Mouse (Mus musculus): ENCODE data around the gene Spa17. TPM values are rescaled to one million over a fixed set of nuclear protein-coding genes. Genes with fewer than 3 reads are reported as not detected.

Spa17 gene
- polyA plus RNA-seq (2014; fragmentation: Nextera tagmentation; extraction: Ambion mirVana): 6.6 and 7.3 TPM in 2 replicates

DNA sequence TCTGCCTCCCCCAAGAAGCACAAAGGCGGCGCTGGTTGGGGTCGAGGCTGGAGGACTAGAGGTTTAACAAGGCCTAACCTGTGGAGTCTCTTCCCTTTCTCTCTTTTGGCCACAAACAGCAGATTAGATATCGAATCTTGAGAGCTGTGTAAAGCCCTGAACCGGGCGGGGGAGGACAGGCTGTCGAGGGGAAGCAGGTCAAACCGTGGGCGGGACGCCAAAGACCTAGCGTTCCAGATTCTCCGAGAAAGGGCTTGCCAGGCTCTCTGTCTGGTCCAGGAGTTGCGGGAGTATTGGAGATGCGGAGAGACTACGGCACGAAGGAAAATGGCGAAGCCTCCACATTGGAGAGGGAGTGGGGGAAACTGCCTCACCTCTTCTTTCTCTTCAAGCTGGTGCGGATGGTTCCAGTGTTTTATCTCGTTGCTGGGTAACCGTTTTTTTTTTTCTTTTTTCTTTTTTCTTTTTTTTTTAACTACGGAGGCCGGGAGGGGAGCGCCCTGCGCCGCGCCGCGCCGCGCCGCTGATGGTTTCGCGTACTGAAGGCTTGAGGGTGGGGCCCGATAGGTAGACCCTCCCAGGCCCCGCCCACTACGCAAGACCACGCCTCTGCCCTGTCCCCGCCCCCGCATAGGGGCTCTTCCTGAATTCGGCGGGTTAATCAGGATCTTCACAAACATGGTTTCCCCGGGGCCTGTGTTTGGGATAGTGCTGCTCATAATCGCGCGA, at the start of gene Spa17:
Spa17 (minus strand) TSS at position 541 of the 729 bp plus-strand sequence.
- under 1% methylated on average over 45 of the region's 45 CpGs for WGBS
- Histone ChIP-seq H3K27ac (replicated peaks in 1 of 2; ENCODE audit: control insufficient read depth in 1 of 2, insufficient read depth in 1 of 2, low read depth in 2 of 2, low read length in 2 of 2) (peak within 1 kb of the TSS; percentile 89), H3K9me3 (ENCODE audit: control insufficient read depth, low read length) (no peaks in the 10 kb centered on the region), H3K4me3 (ENCODE audit: control insufficient read depth in 1 of 2, insufficient read depth in 1 of 2, low read depth in 1 of 2, low read length in 2 of 2) (peak within 1 kb of the TSS; percentile 71 to 87), H3K36me3 (ENCODE audit: control insufficient read depth, insufficient read depth, low read length) (no peaks in the 10 kb centered on the region), H3K27me3 (ENCODE audit: control insufficient read depth, insufficient read depth, low read length) (no peaks in the 10 kb centered on the region), H3K4me1 (ENCODE audit: control insufficient read depth in 2 of 2, insufficient read depth in 2 of 2, low read length in 2 of 2) (peaks cover 0 to 5% of the 10 kb centered on the region in 2 experiments; a peak in 1 of 4 replicates), H3K9ac (ENCODE audit: low read length) (peak within 1 kb of the TSS; percentile 81), H3K4me2 (ENCODE audit: low read length) (peak within 1 kb of the TSS; percentile 83)
- ATAC-seq (ENCODE audit: insufficient number of reproducible peaks, insufficient read depth, low FRiP score, low read depth): peak; percentile 98

DNA sequence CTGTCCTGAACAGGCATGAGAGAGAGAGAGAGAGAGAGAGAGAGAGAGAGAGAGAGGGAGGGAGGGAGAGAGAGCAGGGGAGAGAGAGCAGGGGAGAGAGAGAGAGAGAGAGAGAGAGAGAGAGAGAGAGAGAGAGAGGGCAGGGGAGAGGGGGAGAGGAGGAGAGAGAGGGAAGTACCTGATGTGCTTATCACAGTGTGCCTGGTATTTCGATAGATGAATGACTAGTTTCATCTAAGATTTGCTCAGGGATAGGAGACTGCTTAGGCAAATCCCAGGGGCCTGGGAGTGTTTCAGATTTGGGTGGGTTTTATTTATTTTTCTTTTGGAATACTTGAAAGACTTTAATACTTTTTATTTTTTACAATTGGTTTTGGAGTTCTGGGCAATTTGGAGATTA, 49.7 kb upstream of the Spa17 start:
- no peaks in the 10 kb centered on the region for H3K36me3 ChIP-seq (ENCODE audit: control insufficient read depth, insufficient read depth, low read length)
- no peak overlapping the region for H3K27ac ChIP-seq (replicated peaks in 1 of 2; ENCODE audit: control insufficient read depth in 1 of 2, insufficient read depth in 1 of 2, low read depth in 2 of 2, low read length in 2 of 2)
- no peak overlapping the region for H3K4me3 ChIP-seq (ENCODE audit: control insufficient read depth in 1 of 2, insufficient read depth in 1 of 2, low read depth in 1 of 2, low read length in 2 of 2)
- H3K27me3 ChIP-seq (ENCODE audit: control insufficient read depth, insufficient read depth, low read length): no peaks in the 10 kb centered on the region
- no peak overlapping the region for H3K9ac ChIP-seq (ENCODE audit: low read length)
- no peaks in the 10 kb centered on the region for H3K9me3 ChIP-seq (ENCODE audit: control insufficient read depth, low read length)
- 52% methylated on average over 1 of the region's 1 CpGs for WGBS
- no peak for ATAC-seq (ENCODE audit: insufficient number of reproducible peaks, insufficient read depth, low FRiP score, low read depth)
- H3K4me1 ChIP-seq (ENCODE audit: control insufficient read depth in 2 of 2, insufficient read depth in 2 of 2, low read length in 2 of 2): no peaks in the 10 kb centered on the region
- no peak overlapping the region for H3K4me2 ChIP-seq (ENCODE audit: low read length)

DNA sequence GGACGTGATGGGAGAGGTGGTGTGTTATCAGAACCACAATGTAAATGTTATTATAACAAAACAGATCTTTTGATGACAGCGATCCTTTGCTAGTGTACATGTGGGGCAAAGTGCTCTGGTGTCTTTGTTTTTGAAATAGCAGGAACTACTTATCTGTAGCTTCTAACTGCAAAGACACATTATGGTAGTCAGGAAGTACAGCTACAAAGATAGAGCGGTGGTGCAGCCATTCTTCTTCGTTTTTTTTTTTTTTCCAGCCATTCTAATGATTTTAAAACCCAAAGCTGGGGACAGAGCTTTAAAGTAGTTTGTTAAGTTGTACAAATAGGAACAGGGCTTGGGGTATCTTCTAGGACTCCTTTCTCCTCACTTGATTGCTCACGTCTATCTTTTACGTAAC, 45.9 kb upstream of the Spa17 start:
- Histone ChIP-seq H3K27ac (replicated peaks in 1 of 2; ENCODE audit: control insufficient read depth in 1 of 2, insufficient read depth in 1 of 2, low read depth in 2 of 2, low read length in 2 of 2) (no peak overlapping the region), H3K27me3 (ENCODE audit: control insufficient read depth, insufficient read depth, low read length) (no peaks in the 10 kb centered on the region), H3K9ac (ENCODE audit: low read length) (no peak overlapping the region), H3K9me3 (ENCODE audit: control insufficient read depth, low read length) (no peaks in the 10 kb centered on the region), H3K4me1 (ENCODE audit: control insufficient read depth in 2 of 2, insufficient read depth in 2 of 2, low read length in 2 of 2) (peaks cover 0 to 11% of the 10 kb centered on the region in 2 experiments; a peak in 3 of 4 replicates), H3K36me3 (ENCODE audit: control insufficient read depth, insufficient read depth, low read length) (peaks cover 6% of the 10 kb centered on the region), H3K4me3 (ENCODE audit: control insufficient read depth in 1 of 2, insufficient read depth in 1 of 2, low read depth in 1 of 2, low read length in 2 of 2) (no peak overlapping the region), H3K4me2 (ENCODE audit: low read length) (no peak overlapping the region)
- no peak for ATAC-seq (ENCODE audit: insufficient number of reproducible peaks, insufficient read depth, low FRiP score, low read depth)
- WGBS: 68% methylated on average over 6 of the region's 6 CpGs

DNA sequence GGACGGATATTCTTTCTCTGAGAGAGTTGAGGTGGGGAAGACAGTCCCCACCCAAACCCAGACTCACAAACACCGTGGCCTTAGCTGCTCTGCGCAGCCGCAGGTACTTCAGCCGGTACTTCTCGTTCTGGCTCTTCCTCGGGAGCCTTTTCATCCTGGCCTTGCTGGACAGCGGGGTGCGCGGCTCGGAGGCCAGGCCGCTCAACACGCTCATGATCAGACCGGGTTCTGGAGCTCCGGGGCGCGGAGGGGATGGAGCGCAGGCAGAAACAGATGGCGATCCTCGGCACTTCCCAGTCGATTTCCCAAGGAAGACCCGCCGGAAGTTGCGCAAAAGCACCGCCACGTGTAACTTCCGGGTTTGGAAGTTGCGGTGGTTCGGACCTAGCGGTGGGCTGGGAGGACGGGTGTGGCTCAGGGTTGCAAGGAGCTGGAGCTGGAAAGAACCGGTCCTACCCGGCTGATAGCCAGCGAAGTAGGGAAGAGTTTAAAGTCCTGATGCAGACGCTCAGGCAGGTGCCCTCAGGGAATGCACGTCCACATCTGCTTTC, 43.5 kb upstream of the Spa17 start, which contains the start of gene Tbrg1:
Tbrg1 (minus strand) TSS at position 382 of the 551 bp plus-strand sequence.
- peak within 1 kb of the TSS; percentile 86 for H3K9ac ChIP-seq (ENCODE audit: low read length)
- H3K9me3 ChIP-seq (ENCODE audit: control insufficient read depth, low read length): no peaks in the 10 kb centered on the region
- peaks cover 30% of the 10 kb centered on the region for H3K36me3 ChIP-seq (ENCODE audit: control insufficient read depth, insufficient read depth, low read length)
- H3K4me3 ChIP-seq (ENCODE audit: control insufficient read depth in 1 of 2, insufficient read depth in 1 of 2, low read depth in 1 of 2, low read length in 2 of 2): peak within 1 kb of the TSS; percentile 64 to 83
- under 1% methylated on average over 36 of the region's 36 CpGs for WGBS
- H3K4me1 ChIP-seq (ENCODE audit: control insufficient read depth in 2 of 2, insufficient read depth in 2 of 2, low read length in 2 of 2): peaks cover 2 to 11% of the 10 kb centered on the region in 2 experiments
- peak; percentile 78 for ATAC-seq (ENCODE audit: insufficient number of reproducible peaks, insufficient read depth, low FRiP score, low read depth)
- peak within 1 kb of the TSS; percentile 79 to 88 for H3K27ac ChIP-seq (replicated peaks in 1 of 2; ENCODE audit: control insufficient read depth in 1 of 2, insufficient read depth in 1 of 2, low read depth in 2 of 2, low read length in 2 of 2)
- H3K4me2 ChIP-seq (ENCODE audit: low read length): peak within 1 kb of the TSS; percentile 92
- H3K27me3 ChIP-seq (ENCODE audit: control insufficient read depth, insufficient read depth, low read length): no peaks in the 10 kb centered on the region

- ATAC-seq (ENCODE audit: insufficient number of reproducible peaks, insufficient read depth, low FRiP score, low read depth): no peak
- WGBS: 2% methylated on average over 10 of the region's 10 CpGs
These were observed 42.9 kb upstream of the Spa17 start for GRCm38 (mm10) chr9:37656439-37656881.

DNA sequence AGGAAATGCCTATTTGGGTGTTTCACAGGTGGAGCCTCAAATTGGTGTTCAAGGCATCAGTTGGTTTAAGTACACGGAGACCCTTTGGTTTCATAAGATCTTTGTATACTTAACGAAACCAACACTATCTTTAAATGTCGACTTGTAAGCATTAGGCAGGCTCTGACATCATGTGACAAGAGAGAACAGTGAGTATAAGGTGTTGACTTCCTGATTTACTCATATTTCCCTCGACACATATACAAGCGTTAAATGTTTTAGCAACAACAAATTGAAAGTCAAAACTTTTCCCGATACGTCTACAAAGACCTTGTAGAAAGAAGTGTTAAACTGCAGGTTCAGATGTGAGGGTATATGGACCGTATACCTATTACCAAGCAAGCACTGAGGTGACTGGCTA, 42.4 kb upstream of the Spa17 start:
- Histone ChIP-seq H3K27me3 (ENCODE audit: control insufficient read depth, insufficient read depth, low read length) (no peaks in the 10 kb centered on the region), H3K36me3 (ENCODE audit: control insufficient read depth, insufficient read depth, low read length) (peaks cover 39% of the 10 kb centered on the region), H3K4me2 (ENCODE audit: low read length) (peak overlapping the region; percentile 92), H3K4me3 (ENCODE audit: control insufficient read depth in 1 of 2, insufficient read depth in 1 of 2, low read depth in 1 of 2, low read length in 2 of 2) (peak overlapping the region in 1 of 2 experiments; percentile 83; a peak in 3 of 4 replicates), H3K27ac (replicated peaks in 1 of 2; ENCODE audit: control insufficient read depth in 1 of 2, insufficient read depth in 1 of 2, low read depth in 2 of 2, low read length in 2 of 2) (peak overlapping the region in 1 of 2 experiments; percentile 88; a peak in 1 of 4 replicates), H3K9me3 (ENCODE audit: control insufficient read depth, low read length) (no peaks in the 10 kb centered on the region), H3K9ac (ENCODE audit: low read length) (peak overlapping the region; percentile 86), H3K4me1 (ENCODE audit: control insufficient read depth in 2 of 2, insufficient read depth in 2 of 2, low read length in 2 of 2) (peaks cover 2 to 11% of the 10 kb centered on the region in 2 experiments)
- 45% methylated on average over 8 of the region's 8 CpGs for WGBS
- no peak for ATAC-seq (ENCODE audit: insufficient number of reproducible peaks, insufficient read depth, low FRiP score, low read depth)

More at GRCm38 (mm10) chr9:37656439-37656881, 42.9 kb upstream of the Spa17 start:
- Histone ChIP-seq H3K4me3 (ENCODE audit: control insufficient read depth in 1 of 2, insufficient read depth in 1 of 2, low read depth in 1 of 2, low read length in 2 of 2) (peak overlapping the region; percentile 64 to 83), H3K27me3 (ENCODE audit: control insufficient read depth, insufficient read depth, low read length) (no peaks in the 10 kb centered on the region), H3K9ac (ENCODE audit: low read length) (peak overlapping the region; percentile 86), H3K27ac (replicated peaks in 1 of 2; ENCODE audit: control insufficient read depth in 1 of 2, insufficient read depth in 1 of 2, low read depth in 2 of 2, low read length in 2 of 2) (peak overlapping the region; percentile 79 to 88), H3K4me2 (ENCODE audit: low read length) (peak overlapping the region; percentile 92), H3K36me3 (ENCODE audit: control insufficient read depth, insufficient read depth, low read length) (peaks cover 34% of the 10 kb centered on the region), H3K9me3 (ENCODE audit: control insufficient read depth, low read length) (no peaks in the 10 kb centered on the region), H3K4me1 (ENCODE audit: control insufficient read depth in 2 of 2, insufficient read depth in 2 of 2, low read length in 2 of 2) (peaks cover 2 to 11% of the 10 kb centered on the region in 2 experiments)

DNA sequence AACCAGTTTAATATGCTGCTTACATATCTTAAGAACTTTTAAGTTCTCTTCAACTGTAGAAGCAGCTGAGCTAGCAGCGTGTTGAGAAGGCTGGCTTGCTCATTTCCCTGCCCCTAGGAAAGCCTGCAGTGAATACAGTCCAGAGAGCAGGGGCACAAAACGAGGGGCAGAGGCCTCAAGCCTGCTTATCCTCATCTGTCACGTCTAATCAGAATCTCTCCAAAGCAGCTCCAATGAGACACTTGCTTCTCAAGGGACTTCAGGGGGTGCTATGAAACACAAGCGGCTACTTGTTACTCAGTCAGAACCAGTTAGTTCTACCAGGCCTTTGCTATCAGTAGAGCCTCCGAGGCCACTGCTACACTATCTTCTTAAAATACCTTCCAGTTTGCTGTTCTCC, 40.3 kb upstream of the Spa17 start:
- Histone ChIP-seq H3K27ac (replicated peaks in 1 of 2; ENCODE audit: control insufficient read depth in 1 of 2, insufficient read depth in 1 of 2, low read depth in 2 of 2, low read length in 2 of 2) (peak overlapping the region; percentile 52 to 66), H3K4me1 (ENCODE audit: control insufficient read depth in 2 of 2, insufficient read depth in 2 of 2, low read length in 2 of 2) (peaks cover 2 to 11% of the 10 kb centered on the region in 2 experiments), H3K4me2 (ENCODE audit: low read length) (no peak overlapping the region; the same call in 1 of the 2 replicates), H3K4me3 (ENCODE audit: control insufficient read depth in 1 of 2, insufficient read depth in 1 of 2, low read depth in 1 of 2, low read length in 2 of 2) (no peak overlapping the region), H3K27me3 (ENCODE audit: control insufficient read depth, insufficient read depth, low read length) (no peaks in the 10 kb centered on the region), H3K9ac (ENCODE audit: low read length) (no peak overlapping the region; the same call in 1 of the 2 replicates), H3K36me3 (ENCODE audit: control insufficient read depth, insufficient read depth, low read length) (peaks cover 60% of the 10 kb centered on the region), H3K9me3 (ENCODE audit: control insufficient read depth, low read length) (no peaks in the 10 kb centered on the region)
- no peak for ATAC-seq (ENCODE audit: insufficient number of reproducible peaks, insufficient read depth, low FRiP score, low read depth)
- WGBS: 26% methylated on average over 5 of the region's 5 CpGs
